Mouse (Mus musculus) heart, adult 2 months (tissue): ENCODE measurements around the gene Prr36. TPM values are rescaled to one million over a fixed set of nuclear protein-coding genes. Genes with fewer than 3 reads are reported as not detected.
A peak's percentile ranks its signal among the peaks of the same experiment; 100 is the strongest.

ENCODE experiments used
- DNase-seq, 2 experiments: peaks; one replicate each; pipeline ENCODE4 v3.0.0; 2021
- H3K27ac ChIP-seq: fragments of 200-600 bp; 2 replicates; pipeline ENCODE4 v1.8.1; 2022
- H3K27me3 ChIP-seq: fragments of 200-500 bp; 2 replicates; pipeline ENCODE4 v1.6.1; 2012; ENCODE audit warnings: mild to moderate bottlenecking, low read length, inconsistent platforms, mixed read lengths; ENCODE audit not compliant: control insufficient read depth, insufficient read depth
- H3K36me3 ChIP-seq: fragments of 200-500 bp; 2 replicates; pipeline ENCODE4 v1.6.1; 2012; ENCODE audit warnings: low read length, inconsistent platforms; ENCODE audit not compliant: control insufficient read depth, insufficient read depth
- H3K4me1 ChIP-seq: fragments of 200-500 bp; 2 replicates; pipeline ENCODE4 v1.6.1; 2011; ENCODE audit warnings: low read length; ENCODE audit not compliant: control insufficient read depth, insufficient read depth
- H3K4me3 ChIP-seq: fragments of 200-600 bp; 2 replicates; pipeline ENCODE4 v1.8.1; 2022
- H3K79me2 ChIP-seq: fragments of 200-500 bp; replicated peaks from 2 replicates; pipeline ENCODE4 v1.6.1; 2012; ENCODE audit warnings: mild to moderate bottlenecking, inconsistent platforms, low read length, moderate library complexity, mixed read lengths; ENCODE audit not compliant: control insufficient read depth, insufficient read depth
- H3K9ac ChIP-seq: fragments of 200-500 bp; 2 replicates; pipeline ENCODE4 v1.6.1; 2012; ENCODE audit warnings: low read depth, mild to moderate bottlenecking, control low read depth, inconsistent platforms, low read length, mixed read lengths
- CTCF ChIP-seq: fragments of 200-600 bp; IDR thresholded peaks from 2 replicates; pipeline ENCODE4 v1.8.1; 2022; ENCODE audit warnings: antibody characterized with exemption, mild to moderate bottlenecking, moderate library complexity
- EP300 ChIP-seq: fragments of 200-500 bp; IDR thresholded peaks from 2 replicates; pipeline ENCODE4 v1.6.1; 2011; ENCODE audit warnings: low read depth, low read length, control low read depth; ENCODE audit not compliant: insufficient read depth
- POLR2A ChIP-seq: fragments of 200-500 bp; IDR thresholded peaks from 2 replicates; pipeline ENCODE4 v1.6.1; 2011; ENCODE audit warnings: mild to moderate bottlenecking, low read depth, low read length, control low read depth; ENCODE audit not compliant: insufficient read depth
- WGBS: fragments of 180-500 bp; shearing (Covaris S2); methylation state at CpG from one replicate; pipeline ENCODE4 v1.1.7; 2018; 5-methylcytosine and 5-hydroxymethylcytosine counted together
- intact Hi-C: fragments of 180-260 bp; cut with DNase I; formaldehyde crosslinking; loops from one replicate; pipeline ENCODE4 v1.15.1; 2025
- polyA plus RNA-seq: library from polyadenylated mRNA; depleted of rRNA; stranded (reverse); fragments of >200 nt; gene quantifications from 2 replicates; pipeline ENCODE4 v1.2.3, GENCODE M21; 2012
- total RNA-seq, 2 experiments: library from RNA; stranded (reverse); gene quantifications; 2 replicates each; pipeline ENCODE4 v1.2.3; 2021

Gene Prr36
- total and polyA plus RNA-seq, 3 experiments, result 0.04 to 0.05 TPM; not detected in 1

DNA sequence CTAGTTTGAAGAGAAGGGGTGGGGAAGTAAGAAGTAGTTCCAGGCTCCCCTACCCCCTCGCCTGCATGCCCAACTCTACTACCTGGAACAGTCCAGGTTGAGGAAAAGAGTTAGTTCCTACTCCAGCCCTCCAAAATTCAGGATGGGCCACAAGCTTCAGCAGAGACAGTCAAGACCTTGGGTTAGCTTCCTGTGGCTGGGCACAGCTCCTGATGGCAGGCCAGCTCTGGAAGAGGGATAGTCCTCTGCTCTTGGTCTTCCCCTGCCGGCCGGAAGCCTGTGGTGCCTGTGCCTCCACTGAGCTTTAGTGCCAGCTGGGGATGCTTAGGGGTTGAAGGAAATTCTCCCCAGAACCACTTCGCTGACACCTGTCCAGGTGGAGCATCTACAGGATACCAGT, 9.1 kb upstream of the Prr36 start:
- Histone ChIP-seq H3K27ac (no peak overlapping the region), H3K79me2 (no peaks in the 10 kb centered on the region), H3K27me3 (peaks cover 1% of the 10 kb centered on the region; the same call in 1 of the 2 replicates), H3K36me3 (no peaks in the 10 kb centered on the region), H3K9ac (no peak overlapping the region), H3K4me1 (no peaks in the 10 kb centered on the region), H3K4me3 (no peak overlapping the region)
- intact Hi-C loops, result no loop called here
- DNase-seq, result no peak
- WGBS, result 32% methylated on average over 4 of the region's 4 CpGs
- TF ChIP-seq POLR2A (no peak), CTCF (no peak), EP300 (no peak)

DNA sequence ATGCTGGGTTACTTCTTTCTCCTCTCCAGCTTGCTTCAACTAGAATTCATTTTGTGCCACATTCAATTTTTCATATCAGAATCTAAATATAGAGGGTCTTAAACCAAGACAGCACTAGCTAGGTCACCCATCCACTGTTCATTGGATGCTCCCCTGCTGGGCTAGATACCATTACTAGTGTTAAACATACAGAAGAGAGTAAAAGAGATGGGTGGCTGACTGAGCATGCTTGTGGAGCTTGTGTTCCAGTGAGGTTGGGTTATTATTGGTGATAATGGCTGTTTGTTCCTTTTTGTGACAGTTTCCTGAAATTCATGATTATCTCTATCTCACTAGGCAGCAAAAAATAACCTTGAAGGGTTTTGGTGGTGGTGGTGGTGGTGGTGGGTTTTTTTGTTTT, 4.8 kb upstream of the Prr36 start:
- no peak for DNase-seq
- Histone ChIP-seq H3K36me3 (no peaks in the 10 kb centered on the region), H3K9ac (no peak overlapping the region), H3K4me3 (no peak overlapping the region), H3K4me1 (no peaks in the 10 kb centered on the region), H3K27ac (no peak overlapping the region), H3K79me2 (no peaks in the 10 kb centered on the region), H3K27me3 (peaks cover 10% of the 10 kb centered on the region)
- intact Hi-C loops, result no loop called here
- no peak for TF ChIP-seq CTCF
- TF ChIP-seq POLR2A, result no peak
- TF ChIP-seq EP300, result no peak

DNA sequence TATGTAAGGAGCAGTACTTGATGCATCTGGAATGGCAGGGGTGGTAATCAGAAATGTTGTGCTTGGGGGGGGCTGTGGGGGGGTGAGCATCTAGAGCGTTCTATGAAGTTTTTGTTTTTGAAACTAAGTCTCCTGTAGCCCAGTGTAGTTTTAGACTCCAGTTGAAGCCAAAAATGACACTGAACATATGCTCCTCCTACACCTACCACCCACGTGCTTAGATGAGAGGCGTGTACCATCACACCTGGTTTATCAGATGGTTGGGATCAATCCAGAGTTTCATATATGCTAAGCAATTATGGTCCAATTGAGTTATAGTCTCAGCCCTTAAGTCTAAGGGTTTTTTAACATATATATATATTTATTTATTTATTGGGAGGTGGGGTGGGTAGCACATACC, 2.4 kb upstream of the Prr36 start:
- no peak for DNase-seq
- Histone ChIP-seq H3K27me3 (peaks cover 16% of the 10 kb centered on the region), H3K36me3 (no peaks in the 10 kb centered on the region), H3K4me1 (no peaks in the 10 kb centered on the region), H3K4me3 (no peak overlapping the region), H3K79me2 (no peaks in the 10 kb centered on the region), H3K27ac (no peak overlapping the region), H3K9ac (no peak overlapping the region)
- 86% methylated on average over 3 of the region's 3 CpGs for whole genome bisulfite sequencing
- TF ChIP-seq CTCF, result no peak
- no peak for TF ChIP-seq POLR2A
- no peak for TF ChIP-seq EP300
- intact Hi-C loops, result no loop called here

DNA sequence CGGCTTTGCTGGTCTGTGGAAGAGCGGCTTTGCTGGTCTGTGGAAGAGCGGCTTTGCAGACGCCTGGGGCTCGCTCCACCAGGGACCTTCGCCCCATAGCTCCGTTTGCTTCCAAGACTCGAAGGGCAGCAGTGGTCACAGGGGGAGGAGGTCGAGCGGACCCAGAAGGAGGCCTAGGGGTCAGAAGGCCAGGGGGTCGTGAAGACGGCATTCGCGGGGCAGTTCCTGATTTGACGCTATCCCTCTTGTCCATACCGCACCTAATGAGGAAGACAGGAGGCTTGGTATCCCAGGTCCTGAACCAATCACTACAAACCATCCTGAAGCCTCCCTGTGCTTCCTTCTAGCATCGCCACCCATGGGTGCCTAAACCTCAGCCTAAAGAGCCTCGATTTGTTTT, 963 bp downstream of the Prr36 start:
- Histone ChIP-seq H3K27ac (no peak overlapping the region), H3K27me3 (peaks cover 17% of the 10 kb centered on the region), H3K4me1 (peaks cover 3% of the 10 kb centered on the region; the same call in 1 of the 2 replicates), H3K4me3 (no peak overlapping the region), H3K79me2 (no peaks in the 10 kb centered on the region), H3K36me3 (no peaks in the 10 kb centered on the region), H3K9ac (no peak overlapping the region)
- intact Hi-C loops, result no loop called here
- TF ChIP-seq POLR2A (no peak), CTCF (no peak), EP300 (no peak)
- no peak for DNase-seq
- WGBS, result 19% methylated on average over 18 of the region's 18 CpGs

DNA sequence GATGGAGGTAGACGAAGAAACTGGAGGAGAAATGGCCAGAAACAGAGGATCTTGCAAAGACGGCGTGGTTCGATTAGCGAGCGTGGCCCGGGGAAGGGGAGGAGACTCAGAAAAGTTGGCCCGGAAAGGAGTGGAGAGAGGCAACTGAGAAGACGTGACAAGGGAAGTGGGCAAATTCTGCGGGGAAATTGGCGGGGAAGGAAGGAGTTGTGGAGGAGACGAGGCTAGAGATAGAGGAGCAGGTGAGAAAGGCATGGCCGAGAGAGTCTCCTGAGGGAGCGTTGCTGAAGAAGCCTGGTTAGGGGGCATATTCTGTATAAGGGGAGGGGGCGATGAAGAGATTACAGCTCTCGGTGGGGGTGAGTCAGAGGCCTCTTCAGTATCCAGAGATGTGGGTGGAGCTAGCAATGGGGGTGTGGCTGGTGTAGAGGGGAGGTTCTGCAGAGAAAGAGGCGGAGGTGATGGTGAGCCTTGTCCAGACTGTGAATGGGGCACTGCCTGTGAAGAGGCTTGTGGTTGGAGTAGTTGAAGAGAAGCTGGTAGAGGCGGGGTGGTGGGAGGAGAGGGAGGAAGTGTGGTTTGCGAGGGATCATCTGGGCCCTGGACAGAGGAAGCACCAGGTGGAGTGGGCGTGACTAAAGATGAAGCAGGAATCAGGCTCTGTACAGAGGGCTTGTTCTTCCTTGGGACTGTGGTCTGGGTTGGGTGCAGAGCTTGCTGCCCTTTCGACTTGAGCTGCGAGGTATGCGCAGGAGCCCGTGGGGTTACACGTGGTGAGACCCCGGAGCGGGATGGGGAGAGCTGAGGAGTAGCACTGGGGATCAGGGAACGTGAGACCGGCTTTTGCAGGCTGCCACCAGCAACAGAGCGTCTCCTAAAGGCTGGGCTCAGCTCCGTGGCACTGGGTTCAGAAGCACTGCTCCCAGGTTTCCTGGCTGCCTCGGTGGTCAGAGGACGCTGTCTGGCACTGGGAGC, 3.0 kb downstream of the Prr36 start:
- no peaks in the 10 kb centered on the region for H3K79me2 ChIP-seq
- H3K36me3 ChIP-seq, result no peaks in the 10 kb centered on the region
- H3K4me1 ChIP-seq, result peaks cover 3% of the 10 kb centered on the region; the same call in 1 of the 2 replicates
- 12% methylated on average over 33 of the region's 33 CpGs for WGBS
- intact Hi-C loops, result no loop called here
- H3K4me3 ChIP-seq, result peak overlapping the region; percentile 37
- peak overlapping the region; percentile 49 for H3K9ac ChIP-seq
- no peak overlapping the region for H3K27ac ChIP-seq
- H3K27me3 ChIP-seq, result peaks cover 17% of the 10 kb centered on the region
- TF ChIP-seq CTCF, result no peak
- DNase-seq, result peak; percentile 47 to 52
